Mouse (Mus musculus) liver, embryonic 15.5 days (tissue): ENCODE data around the gene Ranbp2. TPM values are rescaled to one million over a fixed set of nuclear protein-coding genes. Genes with fewer than 3 reads are reported as not detected.
A peak's percentile ranks its signal among the peaks of the same experiment; 100 is the strongest.

ENCODE experiments used
- ATAC-seq: fragments of 200-750 bp; cut with Nextera tagmentation; 2 replicates; pipeline ENCODE4 v1.8.0; 2017; ENCODE audit warnings: moderate number of reproducible peaks, mild to moderate bottlenecking, moderate library complexity; ENCODE audit not compliant: insufficient read depth
- H3K27ac ChIP-seq: fragments of 300-500 bp; sonication (generic); replicated peaks from 2 replicates; pipeline ENCODE4 v1.5.1; 2015; ENCODE audit warnings: mild to moderate bottlenecking, inconsistent platforms
- H3K27me3 ChIP-seq: fragments of 300-500 bp; sonication (generic); 2 replicates; pipeline ENCODE4 v1.6.1; 2015; ENCODE audit warnings: mild to moderate bottlenecking, inconsistent platforms
- H3K36me3 ChIP-seq: fragments of 300-500 bp; sonication (generic); replicated peaks from 2 replicates; pipeline ENCODE4 v1.6.1; 2015; ENCODE audit warnings: moderate library complexity, mild to moderate bottlenecking, inconsistent platforms
- H3K4me1 ChIP-seq: fragments of 300-500 bp; sonication (generic); replicated peaks from 2 replicates; pipeline ENCODE4 v1.6.1; 2015; ENCODE audit warnings: inconsistent platforms
- H3K4me2 ChIP-seq: fragments of 300-500 bp; sonication (generic); 2 replicates; pipeline ENCODE4 v1.6.1; 2015; ENCODE audit warnings: moderate library complexity, mild to moderate bottlenecking, inconsistent platforms
- H3K4me3 ChIP-seq: fragments of 300-500 bp; sonication (generic); replicated peaks from 2 replicates; pipeline ENCODE4 v1.5.1; 2015; ENCODE audit warnings: mild to moderate bottlenecking, inconsistent platforms
- H3K9ac ChIP-seq: fragments of 300-500 bp; sonication (generic); 2 replicates; pipeline ENCODE4 v1.6.1; 2015; ENCODE audit warnings: moderate library complexity, mild to moderate bottlenecking, inconsistent platforms
- H3K9me3 ChIP-seq: fragments of 300-500 bp; sonication (generic); replicated peaks from 2 replicates; pipeline ENCODE4 v1.6.1; 2016; ENCODE audit warnings: inconsistent platforms
- WGBS: fragments of 180-500 bp; shearing (Covaris S2); methylation state at CpG from one replicate; pipeline ENCODE4 v1.1.7; 2015; ENCODE audit warnings: mixed read lengths; ENCODE audit not compliant: insufficient replicate concordance; 5-methylcytosine and 5-hydroxymethylcytosine counted together
- polyA plus RNA-seq: library from polyadenylated mRNA; unstranded; fragments of >200 nt; fragmentation: Nextera tagmentation; extraction: Ambion mirVana; gene quantifications from 2 replicates; pipeline ENCODE4 v1.2.1, GENCODE M21; 2015

Gene Ranbp2
- 18.9 and 19.2 TPM in 2 replicates for polyA plus RNA-seq

GRCm38 (mm10) chr10:58446384-58447279 is at the start of gene Ranbp2:
Gene Ranbp2 (plus strand): TSS chr10:58446920.
- WGBS = under 1% methylated on average over 90 of the region's 91 CpGs
- H3K36me3 ChIP-seq = 0 out of 2 replicates have a peak, but pooled peaks cover 3% of the 10 kb centered on the region
- H3K4me2 ChIP-seq = peak within 1 kb of the TSS; percentile 79
- ATAC-seq = peak; percentile 96
- H3K9me3 ChIP-seq = no peaks in the 10 kb centered on the region
- peak within 1 kb of the TSS; percentile 97 for H3K4me3 ChIP-seq
- H3K4me1 ChIP-seq = peaks cover 36% of the 10 kb centered on the region
- H3K27ac ChIP-seq = peak within 1 kb of the TSS; percentile 99
- H3K9ac ChIP-seq = peak within 1 kb of the TSS; percentile 99
- H3K27me3 ChIP-seq = no peaks in the 10 kb centered on the region

GRCm38 (mm10) chr10:58398941-58399340 is 47.8 kb upstream of the Ranbp2 start:
- Histone ChIP-seq H3K27ac (no peak overlapping the region), H3K27me3 (no peaks in the 10 kb centered on the region), H3K36me3 (peaks cover 64% of the 10 kb centered on the region), H3K9me3 (no peaks in the 10 kb centered on the region), H3K4me2 (no peak overlapping the region), H3K4me3 (no peak overlapping the region), H3K4me1 (peaks cover 18% of the 10 kb centered on the region), H3K9ac (no peak overlapping the region)
- ATAC-seq = no peak
- 93% methylated on average over 8 of the region's 8 CpGs for WGBS

GRCm38 (mm10) chr10:58401838-58402237 is 44.9 kb upstream of the Ranbp2 start:
- Histone ChIP-seq H3K4me2 (no peak overlapping the region), H3K27ac (no peak overlapping the region), H3K36me3 (peaks cover 67% of the 10 kb centered on the region), H3K4me1 (peaks cover 29% of the 10 kb centered on the region), H3K9ac (no peak overlapping the region), H3K4me3 (no peak overlapping the region), H3K9me3 (no peaks in the 10 kb centered on the region), H3K27me3 (no peaks in the 10 kb centered on the region)
- ATAC-seq = no peak
- WGBS = 83% methylated on average over 3 of the region's 3 CpGs

GRCm38 (mm10) chr10:58404639-58405038 is 42.1 kb upstream of the Ranbp2 start:
- Histone ChIP-seq H3K4me3 (no peak overlapping the region), H3K9me3 (no peaks in the 10 kb centered on the region), H3K27me3 (no peaks in the 10 kb centered on the region), H3K27ac (peak overlapping the region; percentile 64), H3K9ac (no peak overlapping the region), H3K4me2 (no peak overlapping the region), H3K36me3 (peaks cover 80% of the 10 kb centered on the region), H3K4me1 (peaks cover 29% of the 10 kb centered on the region)
- ATAC-seq = no peak
- WGBS = 61% methylated on average over 6 of the region's 6 CpGs

- 24% methylated on average over 4 of the region's 4 CpGs for WGBS
- no peak overlapping the region for H3K9ac ChIP-seq
- peak overlapping the region; percentile 64 for H3K27ac ChIP-seq
- H3K9me3 ChIP-seq = no peaks in the 10 kb centered on the region
- no peak overlapping the region for H3K4me2 ChIP-seq
- no peak overlapping the region for H3K4me3 ChIP-seq
- no peaks in the 10 kb centered on the region for H3K27me3 ChIP-seq
- H3K36me3 ChIP-seq = peaks cover 83% of the 10 kb centered on the region
- peaks cover 29% of the 10 kb centered on the region for H3K4me1 ChIP-seq
- ATAC-seq = peak; percentile 69
Observed at GRCm38 (mm10) chr10:58405285-58405948, 41.3 kb upstream of the Ranbp2 start.

- Histone ChIP-seq H3K36me3 (peaks cover 86% of the 10 kb centered on the region), H3K4me1 (peaks cover 29% of the 10 kb centered on the region), H3K27ac (peak overlapping the region; percentile 64), H3K4me2 (no peak overlapping the region), H3K9me3 (no peaks in the 10 kb centered on the region), H3K4me3 (no peak overlapping the region), H3K27me3 (no peaks in the 10 kb centered on the region), H3K9ac (no peak overlapping the region)
- peak; percentile 51; the same call in 1 of the 2 replicates for ATAC-seq
- 40% methylated on average over 2 of the region's 2 CpGs for WGBS
Observed at GRCm38 (mm10) chr10:58405949-58406305, 40.8 kb upstream of the Ranbp2 start.

- peak overlapping the region; percentile 46 for H3K4me2 ChIP-seq
- no peak overlapping the region for H3K4me3 ChIP-seq
- peaks cover 24% of the 10 kb centered on the region for H3K4me1 ChIP-seq
- no peak overlapping the region for H3K9ac ChIP-seq
- peak overlapping the region; percentile 85 for H3K27ac ChIP-seq
- H3K9me3 ChIP-seq = no peaks in the 10 kb centered on the region
- peak; percentile 97 for ATAC-seq
- WGBS = 22% methylated on average over 4 of the region's 4 CpGs
- H3K36me3 ChIP-seq = peaks cover 96% of the 10 kb centered on the region
- no peaks in the 10 kb centered on the region for H3K27me3 ChIP-seq
Observed at GRCm38 (mm10) chr10:58412331-58412730, 34.4 kb upstream of the Ranbp2 start.

GRCm38 (mm10) chr10:58412852-58413251 is 33.9 kb upstream of the Ranbp2 start:
- peak; percentile 75 for ATAC-seq
- peaks cover 96% of the 10 kb centered on the region for H3K36me3 ChIP-seq
- peak overlapping the region; percentile 46; the same call in 1 of the 2 replicates for H3K4me2 ChIP-seq
- H3K4me3 ChIP-seq = no peak overlapping the region
- H3K27ac ChIP-seq = peak overlapping the region; percentile 85
- H3K9ac ChIP-seq = no peak overlapping the region
- H3K27me3 ChIP-seq = no peaks in the 10 kb centered on the region
- peaks cover 24% of the 10 kb centered on the region for H3K4me1 ChIP-seq
- H3K9me3 ChIP-seq = no peaks in the 10 kb centered on the region

- Histone ChIP-seq H3K4me1 (peaks cover 16% of the 10 kb centered on the region), H3K9ac (no peak overlapping the region), H3K27ac (no peak overlapping the region), H3K36me3 (peaks cover 81% of the 10 kb centered on the region), H3K9me3 (no peaks in the 10 kb centered on the region), H3K27me3 (no peaks in the 10 kb centered on the region), H3K4me2 (no peak overlapping the region), H3K4me3 (no peak overlapping the region)
- ATAC-seq = no peak
- WGBS = 67% methylated on average over 3 of the region's 3 CpGs
Observed at GRCm38 (mm10) chr10:58416702-58417101, 30.0 kb upstream of the Ranbp2 start.

GRCm38 (mm10) chr10:58418290-58418971 is 28.3 kb upstream of the Ranbp2 start:
- no peak for ATAC-seq
- Histone ChIP-seq H3K27ac (no peak overlapping the region), H3K4me3 (no peak overlapping the region), H3K4me1 (peaks cover under 1% of the 10 kb centered on the region; the same call in 1 of the 2 replicates), H3K36me3 (peaks cover 79% of the 10 kb centered on the region), H3K9ac (no peak overlapping the region), H3K27me3 (no peaks in the 10 kb centered on the region), H3K4me2 (no peak overlapping the region), H3K9me3 (no peaks in the 10 kb centered on the region)
- 80% methylated on average over 10 of the region's 10 CpGs for WGBS

GRCm38 (mm10) chr10:58427930-58428329 is 18.8 kb upstream of the Ranbp2 start:
- ATAC-seq = no peak
- H3K9me3 ChIP-seq = no peaks in the 10 kb centered on the region
- no peaks in the 10 kb centered on the region for H3K4me1 ChIP-seq
- H3K27ac ChIP-seq = no peak overlapping the region
- 79% methylated on average over 2 of the region's 2 CpGs for WGBS
- peaks cover 25% of the 10 kb centered on the region for H3K36me3 ChIP-seq
- no peak overlapping the region for H3K4me3 ChIP-seq
- no peak overlapping the region for H3K4me2 ChIP-seq
- no peak overlapping the region for H3K9ac ChIP-seq
- no peaks in the 10 kb centered on the region for H3K27me3 ChIP-seq
